Mouse (Mus musculus) spleen, adult 2 months (tissue): ENCODE measurements around the gene Cmip.

Source experiments
- CTCF ChIP-seq: fragments of 200-500 bp; IDR thresholded peaks from 2 replicates; pipeline ENCODE4 v1.5.1; 2011; ENCODE audit warnings: mild to moderate bottlenecking, inconsistent platforms; ENCODE audit not compliant: insufficient read depth, insufficient read length, insufficient replicate concordance; ENCODE audit errors: extremely low read depth
- POLR2A ChIP-seq: fragments of 200-500 bp; IDR thresholded peaks from 2 replicates; pipeline ENCODE4 v1.6.1; 2011; ENCODE audit warnings: low read depth, low read length, inconsistent platforms

- TF ChIP-seq CTCF (no peak), POLR2A (no peak)
These were observed 15.0 kb upstream of the Cmip start for GRCm38 (mm10) chr8:117241848-117242247.
